8 mouse cellular contexts compared by ENCODE assay signal in the genomic region with DNA sequence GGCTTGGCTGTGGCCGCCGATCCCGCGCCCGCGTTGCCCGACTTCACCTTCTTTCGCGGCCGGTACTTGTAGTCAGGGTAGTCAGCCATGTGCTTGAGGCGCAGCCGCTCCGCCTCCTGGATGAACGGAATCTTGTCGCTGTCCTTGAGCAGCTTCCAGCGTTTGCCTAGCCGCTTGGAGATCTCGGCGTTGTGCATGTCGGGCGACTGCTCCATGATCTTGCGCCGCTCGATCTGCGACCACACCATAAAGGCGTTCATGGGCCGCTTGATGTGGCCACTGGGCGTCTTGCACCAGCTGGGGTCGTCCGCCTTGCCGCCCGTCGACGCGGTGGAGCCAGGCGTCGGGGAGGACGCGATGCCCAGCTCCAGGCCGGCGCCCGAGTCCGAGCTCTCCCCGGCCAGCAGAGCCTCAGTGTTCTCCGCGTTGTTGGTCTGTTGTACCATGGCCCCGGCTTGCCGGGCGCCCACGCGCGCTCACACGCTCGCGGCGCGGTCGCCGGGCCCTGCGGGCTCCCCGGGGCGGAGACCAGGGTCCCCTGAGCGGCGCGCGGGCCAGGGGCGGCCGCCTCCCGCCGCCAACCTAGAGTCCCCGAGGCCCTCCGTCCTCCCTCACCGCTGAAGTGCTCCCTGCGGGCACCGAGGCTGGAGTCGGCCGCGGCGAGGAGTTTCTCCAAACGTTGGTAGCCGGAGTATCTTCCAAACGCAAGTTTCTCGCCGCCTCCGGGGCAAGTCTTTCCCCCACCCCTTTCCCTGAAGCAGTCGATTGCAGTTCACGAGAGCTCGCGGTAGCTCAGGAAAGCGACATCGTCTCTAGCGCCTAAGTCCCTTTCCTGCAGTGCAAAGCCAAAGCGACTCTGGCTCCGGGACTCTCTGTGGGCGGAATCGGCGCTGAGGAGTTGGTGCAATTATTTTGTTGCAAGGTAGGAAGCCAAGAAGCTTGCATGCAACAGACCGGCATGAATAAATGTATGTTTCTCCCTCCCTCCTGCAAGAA. TPM values are rescaled to one million over a fixed set of nuclear protein-coding genes. Genes with fewer than 3 reads are reported as not detected.
A peak's percentile ranks its signal among the peaks of the same experiment; 100 is the strongest.
DNase-seq lines count a peak whose midpoint lies in the region; ATAC-seq and TF ChIP-seq lines count a peak whose summit lies in the region.

No protein-coding gene starts in this region.

- DNase-seq in R1 (ENCODE audit: low read depth, low spot score), result peak; percentile 87
- peak; percentile 54 for DNase-seq in cerebellum, adult 9-10 months
- DNase-seq in frontal cortex, postnatal 14 days (ENCODE audit: low spot score in 2 of 2), result peak; percentile 58 to 60
- DNase-seq in hindbrain, embryonic 10.5 days (ENCODE audit: low spot score), result no peak
- peak; percentile 61 to 73 for DNase-seq in layer of hippocampus, postnatal 10 days (ENCODE audit: low spot score in 2 of 2)
- DNase-seq in lung, postnatal 0 days (ENCODE audit: low spot score), result peak; percentile 86
- DNase-seq in right cerebral cortex, postnatal 10 days (ENCODE audit: low spot score in 2 of 2), result peak; percentile 77 to 82
- DNase-seq in urinary bladder, postnatal 25 days (ENCODE audit: low spot score), result peak; percentile 50

- peak overlapping the region; percentile 88 for H3K9ac ChIP-seq in lung, postnatal 0 days (replicated peaks; ENCODE audit: low read depth)

- peak; percentile 50 for ATAC-seq in lung, postnatal 0 days

- H3K4me3 ChIP-seq in hindbrain, embryonic 10.5 days, result peak overlapping the region; percentile 99
- H3K4me3 ChIP-seq in lung, postnatal 0 days (ENCODE audit: low read depth, low read length), result peak overlapping the region; percentile 80

- peak overlapping the region; percentile 92 for H3K4me2 ChIP-seq in lung, postnatal 0 days (replicated peaks; ENCODE audit: low read depth, low read length)

- TF ChIP-seq EP300 in lung, postnatal 0 days (IDR thresholded peaks at IDR 0.05), result no peak

- H3K36me3 ChIP-seq in hindbrain, embryonic 10.5 days, result peaks cover 14% of the 10 kb centered on the region
- no peaks in the 10 kb centered on the region for H3K36me3 ChIP-seq in lung, postnatal 0 days (ENCODE audit: insufficient read depth, low read length)

- peaks cover 26% of the 10 kb centered on the region for H3K4me1 ChIP-seq in hindbrain, embryonic 10.5 days (replicated peaks)
- peaks cover 7% of the 10 kb centered on the region; the same call in 1 of the 2 replicates for H3K4me1 ChIP-seq in lung, postnatal 0 days (ENCODE audit: insufficient read depth, low read depth, low read length)

- H3K27me3 ChIP-seq in hindbrain, embryonic 10.5 days (ENCODE audit: insufficient read depth, poor library complexity, severe bottlenecking), result no peaks in the 10 kb centered on the region
- H3K27me3 ChIP-seq in lung, postnatal 0 days (replicated peaks; ENCODE audit: insufficient read depth, low read length), result no peaks in the 10 kb centered on the region

- TF ChIP-seq CTCF in lung, postnatal 0 days (IDR thresholded peaks at IDR 0.05), result peak; percentile 36

- WGBS in hindbrain, embryonic 10.5 days, result under 1% methylated on average over 98 of the region's 98 CpGs
- WGBS in lung, postnatal 0 days, result 1% methylated on average over 87 of the region's 98 CpGs

- H3K27ac ChIP-seq in hindbrain, embryonic 10.5 days, result peak overlapping the region; percentile 100
- H3K27ac ChIP-seq in lung, postnatal 0 days (ENCODE audit: low read length), result peak overlapping the region; percentile 98

- no peaks in the 10 kb centered on the region for H3K9me3 ChIP-seq in hindbrain, embryonic 10.5 days
- H3K9me3 ChIP-seq in lung, postnatal 0 days (ENCODE audit: low read length), result no peaks in the 10 kb centered on the region

RNA-seq across cellular contexts. Expression of gene Sox4, which starts 0.6 kb away (rescaled TPM):
- polyA plus RNA-seq in hindbrain, embryonic 10.5 days (2016; fragmentation: Nextera tagmentation; extraction: Ambion mirVana), result 59.5 and 95.7 TPM in 2 replicates
- total RNA-seq in layer of hippocampus, postnatal 10 days (2021), result 10 to 100 TPM; 75.3 to 78.0 TPM
- 51.7 and 63.2 TPM in 2 replicates for polyA plus RNA-seq in lung, postnatal 0 days (2015; fragmentation: Nextera tagmentation; extraction: Ambion mirVana)
